Mouse (Mus musculus) forebrain, embryonic 14.5 days (tissue): ENCODE measurements around the gene Pet100. TPM values are rescaled to one million over a fixed set of nuclear protein-coding genes. Genes with fewer than 3 reads are reported as not detected.

Source experiments
- polyA plus RNA-seq: library from polyadenylated mRNA; unstranded; fragments of >200 nt; fragmentation: Nextera tagmentation; extraction: Ambion mirVana; gene quantifications from 2 replicates; pipeline ENCODE4 v1.2.1, GENCODE M21; 2014

Gene Pet100
- polyA plus RNA-seq, 1 experiment from 2014 or later, result 99.8 TPM

Other genes starting within 250 kb of the Pet100 start
- 8.6 and 11.5 TPM in 2 replicates for gene Arhgef18, start 228.5 kb upstream of the Pet100 start, polyA plus RNA-seq
- gene Pex11g, start 153.9 kb upstream of the Pet100 start, polyA plus RNA-seq, result 1.9 and 2.3 TPM in 2 replicates
- gene Tex45, start 150.7 kb upstream of the Pet100 start, polyA plus RNA-seq, result 0.14 and 0.18 TPM in 2 replicates
- 66.2 and 66.5 TPM in 2 replicates for gene Zfp358, start 128.4 kb upstream of the Pet100 start, polyA plus RNA-seq
- gene Mcoln1, start 121.1 kb upstream of the Pet100 start, polyA plus RNA-seq, result 50.5 and 52.2 TPM in 2 replicates
- gene Pnpla6, start 106.2 kb upstream of the Pet100 start, polyA plus RNA-seq, result 16.7 and 20.7 TPM in 2 replicates
- 0.54 and 1.3 TPM in 2 replicates for gene C330021F23Rik, start 53.6 kb upstream of the Pet100 start, polyA plus RNA-seq
- 25.9 and 32.5 TPM in 2 replicates for gene Camsap3, start 34.3 kb upstream of the Pet100 start, polyA plus RNA-seq
- 63.2 and 67.0 TPM in 2 replicates for gene Xab2, start 232 bp upstream of the Pet100 start, polyA plus RNA-seq
- 0.53 and 2.7 TPM in 2 replicates for gene Pcp2, start 4.0 kb downstream of the Pet100 start, polyA plus RNA-seq
- gene Stxbp2, start 9.4 kb downstream of the Pet100 start, polyA plus RNA-seq, result 32.4 and 40.1 TPM in 2 replicates
- 0.26 and 0.32 TPM in 2 replicates for gene Retn, start 34.2 kb downstream of the Pet100 start, polyA plus RNA-seq
- 0.23 TPM in 1 of 2 replicates, not detected in the other for gene Mcemp1, start 44.2 kb downstream of the Pet100 start, polyA plus RNA-seq
- 13.1 and 13.2 TPM in 2 replicates for gene Fcor, start 50.8 kb downstream of the Pet100 start, polyA plus RNA-seq
- gene Trappc5, start 54.8 kb downstream of the Pet100 start, polyA plus RNA-seq, result 51.8 and 52.1 TPM in 2 replicates
- 0.08 and 0.15 TPM in 2 replicates for gene Fcer2a, start 72.6 kb downstream of the Pet100 start, polyA plus RNA-seq
- not detected in 2 replicates for gene Clec4g, start 99.1 kb downstream of the Pet100 start, polyA plus RNA-seq
- gene Cd209a, start 127.4 kb downstream of the Pet100 start, polyA plus RNA-seq, result not detected in 2 replicates
- not detected in 2 replicates for gene Cd209e, start 232.8 kb downstream of the Pet100 start, polyA plus RNA-seq